Mouse (Mus musculus) erythroblast, embryonic 14.5 days (primary cell): ENCODE measurements around the gene Pomgnt1.

Source experiments
- GATA1 ChIP-seq: IDR thresholded peaks from 2 replicates; pipeline ENCODE4 v1.6.1; 2012; ENCODE audit warnings: low read length, inconsistent platforms, mixed read lengths
- TAL1 ChIP-seq: IDR thresholded peaks from 3 replicates; pipeline ENCODE4 v1.6.1; 2012; ENCODE audit warnings: low read length, inconsistent platforms, mixed read lengths

DNA sequence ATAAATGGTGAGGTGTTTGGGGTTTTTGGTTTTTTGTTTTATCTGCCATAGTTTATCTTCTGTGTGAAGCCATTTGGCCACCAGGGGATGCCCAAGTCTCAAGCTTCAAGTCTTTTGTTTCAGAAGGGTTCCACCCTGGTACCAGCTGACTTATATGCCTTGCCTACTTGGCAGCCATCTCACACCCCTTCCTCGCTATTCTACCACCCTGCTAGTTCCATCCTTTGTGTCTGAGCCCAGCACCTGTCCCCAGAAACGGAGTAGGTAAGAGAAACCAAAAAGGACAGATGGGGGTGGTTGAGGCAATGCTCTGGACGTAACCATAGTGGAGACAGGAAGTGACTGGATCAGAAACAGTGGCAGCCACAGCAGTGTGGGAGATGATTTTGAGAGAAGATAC, 36.3 kb downstream of the Pomgnt1 start:
- no peak for TF ChIP-seq GATA1
- no peak for TF ChIP-seq TAL1
